Mouse (Mus musculus): ENCODE data around the gene Bcl7c.

The Bcl7c gene

GRCm38 (mm10) chr7:127685304-127686018, 23.3 kb downstream of the Bcl7c start:
- DNase-seq (ENCODE audit: low spot score), result no peak

DNA sequence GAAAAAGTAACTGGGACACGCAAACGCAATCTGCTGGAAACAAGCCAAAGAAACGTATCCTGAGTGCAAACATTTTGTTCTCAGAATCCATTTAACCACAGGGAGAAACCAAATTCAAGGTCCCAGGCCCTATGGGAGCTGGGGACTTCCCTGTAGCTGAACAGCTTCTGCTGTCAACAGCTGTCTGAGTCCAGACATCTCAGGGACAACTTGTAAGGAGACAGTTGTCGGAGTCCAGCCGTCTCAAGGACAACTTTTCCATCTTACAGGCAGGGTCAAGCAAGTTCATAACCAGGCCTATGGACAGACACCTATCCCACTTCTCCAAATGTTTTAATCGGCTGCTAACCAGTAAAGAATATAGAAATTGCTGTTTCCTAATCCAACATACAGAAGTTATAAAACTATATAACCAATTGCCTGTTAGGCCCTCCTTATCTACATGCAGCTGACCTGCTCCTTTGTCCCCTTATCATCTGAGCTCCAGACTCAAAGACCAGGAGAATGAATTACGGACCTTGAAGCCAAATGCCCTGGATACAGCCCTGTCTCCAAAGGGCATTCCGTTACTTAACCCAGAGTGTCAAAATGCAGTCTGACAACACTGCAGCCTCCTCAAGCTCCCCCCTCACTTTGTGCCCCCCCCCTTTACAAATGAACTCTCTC, 26.7 kb downstream of the Bcl7c start:
- no peak for DNase-seq (ENCODE audit: low spot score)

GRCm38 (mm10) chr7:127680541-127680940, 28.2 kb downstream of the Bcl7c start:
- no peak for DNase-seq (ENCODE audit: low spot score)

DNA sequence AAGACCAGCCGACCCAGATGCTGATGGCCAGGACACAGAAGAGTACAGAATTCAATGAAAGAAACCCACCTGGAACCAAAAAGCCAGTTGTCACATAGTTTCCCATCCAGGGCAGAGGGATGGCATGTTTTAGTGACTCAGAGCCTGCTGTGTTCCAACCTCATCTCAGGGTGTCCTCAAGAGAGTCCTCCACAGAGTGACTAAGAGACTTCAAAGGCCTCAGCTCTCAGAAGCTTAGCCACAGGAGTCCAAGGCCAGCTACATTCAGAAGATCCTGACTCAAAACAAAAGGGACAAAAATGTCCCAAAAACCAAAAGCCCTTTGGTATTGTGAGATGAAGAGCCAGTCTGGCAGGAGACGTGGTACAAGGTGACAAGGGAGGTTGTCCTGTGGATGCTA, 29.9 kb downstream of the Bcl7c start:
- no peak for DNase-seq (ENCODE audit: low spot score)

- DNase-seq (ENCODE audit: low spot score), result no peak
These were observed 31.1 kb downstream of the Bcl7c start for GRCm38 (mm10) chr7:127677609-127678008.

GRCm38 (mm10) chr7:127677077-127677476, 31.7 kb downstream of the Bcl7c start:
- DNase-seq (ENCODE audit: low spot score), result no peak

DNA sequence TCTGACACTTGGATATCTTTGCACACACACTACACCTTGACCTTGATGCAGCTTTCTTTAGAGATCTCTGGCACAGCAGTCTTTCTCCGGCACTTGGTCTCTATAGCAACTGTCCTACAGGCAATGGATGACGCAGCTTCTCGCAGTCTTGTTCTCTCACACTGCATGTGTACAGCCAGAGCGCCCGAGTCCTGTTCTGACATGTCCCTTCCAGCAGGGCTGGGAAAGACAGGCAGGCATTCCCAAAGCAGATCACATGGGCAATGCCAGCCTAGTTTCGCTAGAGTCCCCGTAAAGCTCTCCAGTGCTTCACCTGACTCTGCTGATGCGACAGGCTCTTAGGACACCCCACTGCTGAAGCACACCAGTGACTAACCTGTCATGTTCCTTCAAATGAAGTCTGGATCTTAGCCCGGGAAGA, 33.3 kb downstream of the Bcl7c start:
- DNase-seq (ENCODE audit: low spot score), result no peak

GRCm38 (mm10) chr7:127674977-127675376, 33.8 kb downstream of the Bcl7c start:
- peak; percentile 86 for DNase-seq (ENCODE audit: low spot score)

DNA sequence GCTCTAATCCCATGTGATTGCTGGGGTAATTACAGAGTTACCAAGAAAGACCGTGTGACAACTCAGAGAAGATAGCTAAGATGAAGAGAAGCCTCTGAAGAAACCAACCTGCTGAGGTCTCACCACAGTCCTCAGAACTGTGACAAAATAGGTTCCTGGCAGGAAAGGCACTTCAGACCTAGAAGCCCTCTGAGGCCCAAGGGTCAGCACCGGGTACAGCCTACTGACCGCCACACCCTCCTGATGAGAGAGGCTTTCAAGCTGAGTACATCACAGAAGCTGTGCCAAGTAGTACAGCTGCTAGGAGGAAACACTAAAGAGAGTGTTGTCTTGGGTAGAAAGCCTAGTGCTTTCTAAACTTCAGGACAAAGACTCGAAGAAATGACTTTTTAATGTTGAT, 36.0 kb downstream of the Bcl7c start:
- no peak for DNase-seq (ENCODE audit: low spot score)

- DNase-seq (ENCODE audit: low spot score), result no peak
These were observed 36.6 kb downstream of the Bcl7c start for GRCm38 (mm10) chr7:127671880-127672774.

- DNase-seq (ENCODE audit: low spot score), result no peak
These were observed 41.6 kb downstream of the Bcl7c start for GRCm38 (mm10) chr7:127667171-127667570.

GRCm38 (mm10) chr7:127666679-127667078, 42.1 kb downstream of the Bcl7c start:
- no peak for DNase-seq (ENCODE audit: low spot score)

DNA sequence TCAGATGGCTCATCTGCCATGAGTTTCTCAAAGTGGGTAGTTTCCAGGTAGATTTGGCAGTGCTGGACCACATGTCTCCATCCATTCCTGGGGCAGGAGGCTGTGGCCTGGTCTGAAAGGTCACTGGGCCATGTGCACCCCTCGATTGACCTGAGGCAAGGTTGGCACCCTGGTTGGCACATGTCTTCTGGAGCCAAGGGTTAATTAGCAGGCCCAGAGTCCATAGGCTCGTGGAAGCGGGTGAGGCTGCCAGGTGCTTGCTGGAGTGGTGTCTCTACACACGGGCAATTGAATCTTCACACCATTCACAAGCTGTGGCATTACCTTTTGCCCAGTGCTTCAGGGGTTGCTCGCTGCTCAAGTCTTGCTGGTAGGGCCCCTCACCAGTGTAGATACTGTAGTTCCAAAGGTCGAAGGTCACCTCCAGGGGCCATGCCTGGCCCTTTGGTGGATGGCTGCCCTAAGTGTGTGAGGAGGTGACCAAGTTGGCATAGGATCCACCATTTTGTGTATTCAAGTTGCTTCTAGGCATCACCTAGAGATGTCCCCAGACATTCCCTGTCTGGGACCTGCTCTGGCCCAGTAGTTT, 42.6 kb downstream of the Bcl7c start:
- no peak for DNase-seq (ENCODE audit: low spot score)

DNA sequence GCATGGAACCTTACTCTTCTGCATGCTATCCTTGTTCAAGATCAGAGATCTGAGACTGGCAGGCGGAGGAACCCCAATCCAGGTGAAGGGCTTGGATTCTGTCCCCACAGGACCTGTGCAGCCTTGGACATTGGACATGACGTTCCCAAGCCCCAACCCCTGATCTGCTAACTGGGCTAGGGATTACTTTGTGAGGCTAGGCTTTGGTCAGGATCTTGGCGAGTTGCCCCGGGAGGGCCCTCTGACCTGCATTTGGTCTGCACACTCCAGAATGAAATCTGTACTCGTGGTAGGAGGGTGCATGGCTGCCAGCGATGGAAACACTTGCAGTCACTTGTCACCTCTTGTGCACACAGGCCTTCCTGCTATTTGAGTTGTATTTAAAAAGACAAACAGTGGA, 45.8 kb downstream of the Bcl7c start:
- no peak for DNase-seq (ENCODE audit: low spot score)

- DNase-seq (ENCODE audit: low spot score), result no peak
These were observed 46.9 kb downstream of the Bcl7c start for GRCm38 (mm10) chr7:127661833-127662232.

DNA sequence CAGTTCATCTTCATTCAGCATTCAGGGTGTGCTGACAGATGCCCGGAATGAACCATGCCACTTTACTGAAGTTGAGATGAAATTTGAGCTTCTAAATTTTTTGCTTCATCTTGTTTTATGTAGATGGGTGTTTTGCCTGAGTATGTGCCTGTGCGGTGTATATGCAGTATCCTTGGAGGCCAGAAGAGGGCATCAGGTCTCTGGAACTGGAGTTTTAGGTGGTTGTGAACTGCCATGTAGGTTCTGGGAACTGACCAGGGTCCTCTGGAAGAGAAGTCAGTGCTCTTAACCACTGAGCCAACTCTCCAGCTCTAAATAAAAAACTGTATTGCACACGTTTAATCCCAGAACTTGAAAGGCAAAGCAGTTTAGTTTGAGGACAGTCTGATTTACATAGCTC, 47.9 kb downstream of the Bcl7c start:
- no peak for DNase-seq (ENCODE audit: low spot score)

DNA sequence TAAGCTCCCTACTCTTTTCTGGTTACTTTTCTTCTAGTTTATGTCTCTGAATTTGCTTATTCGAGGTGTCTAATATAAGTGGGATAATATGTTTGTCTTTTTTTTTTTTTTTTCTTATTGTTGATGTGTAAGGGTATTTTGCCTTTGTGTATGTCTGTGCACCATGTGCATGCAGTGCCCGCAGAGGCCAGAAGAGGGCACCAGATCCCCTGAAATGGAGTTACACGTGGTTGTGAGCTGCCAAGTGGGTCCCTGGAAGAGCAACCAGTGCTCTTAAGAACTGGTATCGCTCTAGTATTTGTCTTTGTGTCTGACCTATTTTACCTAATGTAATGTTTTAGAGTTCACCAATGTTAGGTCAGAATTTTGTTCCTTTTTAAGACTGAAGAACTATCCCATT, 51.8 kb downstream of the Bcl7c start:
- no peak for DNase-seq (ENCODE audit: low spot score)

DNA sequence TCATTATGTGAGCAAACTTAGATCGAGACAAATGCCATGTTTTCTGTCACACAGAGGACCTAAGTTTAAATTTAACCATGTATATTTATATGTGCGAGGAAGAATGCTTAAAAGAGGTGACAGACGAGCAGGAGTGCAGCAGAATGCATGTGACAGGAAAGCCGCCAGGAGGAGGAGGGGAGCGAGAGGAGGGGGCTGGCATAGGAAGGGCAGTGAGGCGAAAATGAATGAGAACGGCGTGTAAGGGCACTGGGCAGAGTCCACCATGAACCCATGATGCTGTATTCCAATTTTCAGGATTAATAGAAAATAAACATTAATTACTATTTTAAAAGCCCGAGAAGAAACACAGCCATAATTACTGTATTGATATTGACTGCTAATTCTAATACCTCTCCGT, 54.4 kb downstream of the Bcl7c start:
- DNase-seq (ENCODE audit: low spot score), result no peak

GRCm38 (mm10) chr7:127652050-127652449, 56.7 kb downstream of the Bcl7c start:
- DNase-seq (ENCODE audit: low spot score), result no peak

GRCm38 (mm10) chr7:127651624-127652023, 57.1 kb downstream of the Bcl7c start:
- DNase-seq (ENCODE audit: low spot score), result no peak

GRCm38 (mm10) chr7:127649206-127649605, 59.5 kb downstream of the Bcl7c start:
- no peak for DNase-seq (ENCODE audit: low spot score)

GRCm38 (mm10) chr7:127648516-127649201, 60.1 kb downstream of the Bcl7c start:
- no peak for DNase-seq (ENCODE audit: low spot score)

Measured in left cerebral cortex, adult 11 months (tissue).